Mouse (Mus musculus) neural tube, embryonic 15.5 days (tissue): ENCODE data around the gene Kctd15. TPM values are rescaled to one million over a fixed set of nuclear protein-coding genes. Genes with fewer than 3 reads are reported as not detected.
A peak's percentile ranks its signal among the peaks of the same experiment; 100 is the strongest.

Source experiments
- ATAC-seq: fragments of 200-750 bp; cut with Nextera tagmentation; 2 replicates; pipeline ENCODE4 v1.8.0; 2017; ENCODE audit warnings: mild to moderate bottlenecking, moderate TSS enrichment, moderate library complexity; ENCODE audit not compliant: low FRiP score
- H3K27ac ChIP-seq: fragments of 300-500 bp; sonication (generic); replicated peaks from 2 replicates; pipeline ENCODE4 v1.5.1; 2015; ENCODE audit warnings: mild to moderate bottlenecking, inconsistent platforms
- H3K27me3 ChIP-seq: fragments of 300-500 bp; sonication (generic); replicated peaks from 2 replicates; pipeline ENCODE4 v1.6.1; 2015; ENCODE audit warnings: inconsistent platforms
- H3K36me3 ChIP-seq: fragments of 300-500 bp; sonication (generic); 2 replicates; pipeline ENCODE4 v1.6.1; 2015; ENCODE audit warnings: inconsistent platforms
- H3K4me1 ChIP-seq: fragments of 300-500 bp; sonication (generic); 2 replicates; pipeline ENCODE4 v1.6.1; 2015; ENCODE audit warnings: inconsistent platforms
- H3K4me2 ChIP-seq: fragments of 300-500 bp; sonication (generic); 2 replicates; pipeline ENCODE4 v1.6.1; 2015; ENCODE audit warnings: inconsistent platforms, mild to moderate bottlenecking, moderate library complexity
- H3K4me3 ChIP-seq: fragments of 300-500 bp; sonication (generic); replicated peaks from 2 replicates; pipeline ENCODE4 v1.5.1; 2015; ENCODE audit warnings: mild to moderate bottlenecking, inconsistent platforms
- H3K9ac ChIP-seq: fragments of 300-500 bp; sonication (generic); replicated peaks from 2 replicates; pipeline ENCODE4 v1.6.1; 2015; ENCODE audit warnings: mild to moderate bottlenecking, inconsistent platforms
- H3K9me3 ChIP-seq: fragments of 300-500 bp; sonication (generic); replicated peaks from 2 replicates; pipeline ENCODE4 v1.6.1; 2016; ENCODE audit warnings: inconsistent platforms
- whole genome bisulfite sequencing: fragments of 180-500 bp; shearing (Covaris S2); methylation state at CpG from one replicate; pipeline ENCODE4 v1.1.7; 2015; ENCODE audit warnings: mixed read lengths; 5-methylcytosine and 5-hydroxymethylcytosine counted together
- polyA plus RNA-seq: library from polyadenylated mRNA; unstranded; fragments of >200 nt; fragmentation: Nextera tagmentation; extraction: Ambion mirVana; gene quantifications from 2 replicates; pipeline ENCODE4 v1.2.1, GENCODE M21; 2015

Kctd15 gene
- 26.0 and 26.9 TPM in 2 replicates for polyA plus RNA-seq

GRCm38 (mm10) chr7:34656632-34657031, at the start of gene Kctd15:
Gene Kctd15 (minus strand): TSS chr7:34656732.
- H3K4me2 ChIP-seq, result peak within 1 kb of the TSS; percentile 91
- ATAC-seq, result no peak
- H3K27ac ChIP-seq, result peak within 1 kb of the TSS; percentile 100
- peak within 1 kb of the TSS; percentile 92 for H3K9ac ChIP-seq
- H3K36me3 ChIP-seq, result no peaks in the 10 kb centered on the region
- peak within 1 kb of the TSS; percentile 69 for H3K4me3 ChIP-seq
- 67% methylated on average over 5 of the region's 5 CpGs for WGBS
- H3K9me3 ChIP-seq, result no peaks in the 10 kb centered on the region
- peaks cover 23% of the 10 kb centered on the region for H3K4me1 ChIP-seq
- no peaks in the 10 kb centered on the region for H3K27me3 ChIP-seq

GRCm38 (mm10) chr7:34704401-34704800, 47.9 kb upstream of the Kctd15 start:
- Histone ChIP-seq H3K36me3 (no peaks in the 10 kb centered on the region), H3K27me3 (no peaks in the 10 kb centered on the region), H3K4me3 (no peak overlapping the region), H3K27ac (no peak overlapping the region), H3K4me1 (no peaks in the 10 kb centered on the region), H3K4me2 (no peak overlapping the region), H3K9ac (no peak overlapping the region), H3K9me3 (no peaks in the 10 kb centered on the region)
- WGBS, result 28% methylated on average over 4 of the region's 4 CpGs
- ATAC-seq, result no peak

- H3K36me3 ChIP-seq, result no peaks in the 10 kb centered on the region
- no peaks in the 10 kb centered on the region for H3K27me3 ChIP-seq
- no peaks in the 10 kb centered on the region for H3K9me3 ChIP-seq
- no peak overlapping the region for H3K4me3 ChIP-seq
- no peak overlapping the region for H3K27ac ChIP-seq
- WGBS, result 61% methylated on average over 4 of the region's 4 CpGs
- no peaks in the 10 kb centered on the region for H3K4me1 ChIP-seq
- H3K9ac ChIP-seq, result no peak overlapping the region
- no peak overlapping the region for H3K4me2 ChIP-seq
- no peak for ATAC-seq
Observed at GRCm38 (mm10) chr7:34703437-34703836, 46.9 kb upstream of the Kctd15 start.

- H3K9me3 ChIP-seq, result no peaks in the 10 kb centered on the region
- no peak overlapping the region for H3K4me3 ChIP-seq
- 24% methylated on average over 11 of the region's 11 CpGs for WGBS
- no peak overlapping the region for H3K9ac ChIP-seq
- H3K36me3 ChIP-seq, result no peaks in the 10 kb centered on the region
- no peaks in the 10 kb centered on the region for H3K4me1 ChIP-seq
- no peak for ATAC-seq
- H3K4me2 ChIP-seq, result no peak overlapping the region
- H3K27me3 ChIP-seq, result no peaks in the 10 kb centered on the region
- no peak overlapping the region for H3K27ac ChIP-seq
Observed at GRCm38 (mm10) chr7:34702718-34703351, 46.3 kb upstream of the Kctd15 start.

GRCm38 (mm10) chr7:34699888-34700287, 43.4 kb upstream of the Kctd15 start:
- Histone ChIP-seq H3K9me3 (no peaks in the 10 kb centered on the region), H3K27me3 (no peaks in the 10 kb centered on the region), H3K4me2 (no peak overlapping the region), H3K4me3 (no peak overlapping the region), H3K36me3 (no peaks in the 10 kb centered on the region), H3K27ac (no peak overlapping the region), H3K9ac (no peak overlapping the region), H3K4me1 (peaks cover 5% of the 10 kb centered on the region; the same call in 1 of the 2 replicates)
- WGBS, result 72% methylated on average over 3 of the region's 3 CpGs
- ATAC-seq, result no peak

- H3K4me2 ChIP-seq, result no peak overlapping the region
- ATAC-seq, result no peak
- no peak overlapping the region for H3K9ac ChIP-seq
- H3K27me3 ChIP-seq, result no peaks in the 10 kb centered on the region
- no peak overlapping the region for H3K4me3 ChIP-seq
- no peaks in the 10 kb centered on the region for H3K36me3 ChIP-seq
- WGBS, result 40% methylated on average over 9 of the region's 9 CpGs
- peaks cover 5% of the 10 kb centered on the region; the same call in 1 of the 2 replicates for H3K4me1 ChIP-seq
- no peaks in the 10 kb centered on the region for H3K9me3 ChIP-seq
- no peak overlapping the region for H3K27ac ChIP-seq
Observed at GRCm38 (mm10) chr7:34698221-34698620, 41.7 kb upstream of the Kctd15 start.

GRCm38 (mm10) chr7:34696086-34696485, 39.6 kb upstream of the Kctd15 start:
- Histone ChIP-seq H3K27ac (no peak overlapping the region), H3K9ac (no peak overlapping the region), H3K4me3 (no peak overlapping the region), H3K9me3 (no peaks in the 10 kb centered on the region), H3K4me2 (no peak overlapping the region), H3K36me3 (no peaks in the 10 kb centered on the region), H3K27me3 (no peaks in the 10 kb centered on the region), H3K4me1 (peaks cover 12% of the 10 kb centered on the region)
- 35% methylated on average over 9 of the region's 9 CpGs for WGBS
- no peak for ATAC-seq

- WGBS, result 33% methylated on average over 9 of the region's 9 CpGs
- Histone ChIP-seq H3K27ac (no peak overlapping the region), H3K9me3 (no peaks in the 10 kb centered on the region), H3K4me1 (peaks cover 23% of the 10 kb centered on the region), H3K4me3 (no peak overlapping the region), H3K27me3 (no peaks in the 10 kb centered on the region), H3K4me2 (no peak overlapping the region), H3K36me3 (no peaks in the 10 kb centered on the region), H3K9ac (no peak overlapping the region)
- ATAC-seq, result no peak
Observed at GRCm38 (mm10) chr7:34694898-34695297, 38.4 kb upstream of the Kctd15 start.

- ATAC-seq, result no peak
- no peak overlapping the region for H3K4me3 ChIP-seq
- H3K4me2 ChIP-seq, result no peak overlapping the region
- no peaks in the 10 kb centered on the region for H3K9me3 ChIP-seq
- no peaks in the 10 kb centered on the region for H3K36me3 ChIP-seq
- H3K27ac ChIP-seq, result no peak overlapping the region
- no peak overlapping the region for H3K9ac ChIP-seq
- H3K27me3 ChIP-seq, result no peaks in the 10 kb centered on the region
- peaks cover 27% of the 10 kb centered on the region for H3K4me1 ChIP-seq
- 94% methylated on average over 13 of the region's 13 CpGs for WGBS
Observed at GRCm38 (mm10) chr7:34693916-34694315, 37.4 kb upstream of the Kctd15 start.

GRCm38 (mm10) chr7:34693072-34693471, 36.5 kb upstream of the Kctd15 start:
- H3K27me3 ChIP-seq, result no peaks in the 10 kb centered on the region
- WGBS, result 56% methylated on average over 4 of the region's 4 CpGs
- H3K4me2 ChIP-seq, result no peak overlapping the region
- H3K9me3 ChIP-seq, result no peaks in the 10 kb centered on the region
- no peak overlapping the region for H3K4me3 ChIP-seq
- H3K9ac ChIP-seq, result no peak overlapping the region
- H3K36me3 ChIP-seq, result no peaks in the 10 kb centered on the region
- H3K4me1 ChIP-seq, result peaks cover 28% of the 10 kb centered on the region
- no peak for ATAC-seq
- no peak overlapping the region for H3K27ac ChIP-seq

GRCm38 (mm10) chr7:34690111-34690510, 33.6 kb upstream of the Kctd15 start:
- 0 out of 2 replicates have a peak overlapping the region, but pooled peaks have one; percentile 14 for H3K27ac ChIP-seq
- peaks cover 28% of the 10 kb centered on the region for H3K4me1 ChIP-seq
- no peak overlapping the region for H3K4me3 ChIP-seq
- H3K9ac ChIP-seq, result no peak overlapping the region
- H3K36me3 ChIP-seq, result no peaks in the 10 kb centered on the region
- no peaks in the 10 kb centered on the region for H3K27me3 ChIP-seq
- no peaks in the 10 kb centered on the region for H3K9me3 ChIP-seq
- no peak overlapping the region for H3K4me2 ChIP-seq
- no peak for ATAC-seq
- WGBS, result 41% methylated on average over 13 of the region's 13 CpGs

GRCm38 (mm10) chr7:34689028-34689427, 32.5 kb upstream of the Kctd15 start:
- Histone ChIP-seq H3K36me3 (no peaks in the 10 kb centered on the region), H3K9ac (no peak overlapping the region), H3K4me3 (no peak overlapping the region), H3K4me2 (no peak overlapping the region), H3K27ac (no peak overlapping the region), H3K4me1 (peaks cover 28% of the 10 kb centered on the region), H3K27me3 (no peaks in the 10 kb centered on the region), H3K9me3 (no peaks in the 10 kb centered on the region)
- ATAC-seq, result no peak
- WGBS, result 38% methylated on average over 6 of the region's 6 CpGs
